Mouse (Mus musculus): ENCODE results near the gene Syngap1.

DNA sequence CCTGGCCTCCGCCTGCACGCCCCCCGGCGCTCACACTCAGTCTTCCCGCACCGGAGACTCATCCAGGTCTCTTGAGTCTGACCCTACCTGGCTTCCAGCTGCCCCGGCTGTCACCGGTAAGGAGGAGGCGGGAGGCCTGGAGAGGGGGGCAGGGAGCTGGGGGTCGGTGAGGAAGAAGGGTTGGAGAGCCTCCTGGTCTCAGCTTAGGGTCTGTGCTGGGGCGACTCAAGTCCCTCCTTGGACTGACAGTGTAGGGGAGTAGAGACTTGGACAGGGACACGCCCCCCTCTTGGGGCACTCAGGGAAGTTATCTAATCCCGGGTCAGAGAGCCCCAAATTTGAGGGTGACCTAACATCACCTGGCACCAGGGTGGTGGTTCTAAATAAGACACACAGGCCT is 7.6 kb upstream of the Syngap1 start:
- TF ChIP-seq CTCF (IDR thresholded peaks at IDR 0.05; ENCODE audit: low read depth) (no peak), EP300 (optimal IDR thresholded peaks at IDR 0.05) (no peak)
